Mouse (Mus musculus): ENCODE measurements around the gene Ly6g. TPM values are rescaled to one million over a fixed set of nuclear protein-coding genes. Genes with fewer than 3 reads are reported as not detected.
"Not testable (repeated sequence)": the region's sequence is repeated elsewhere in the genome, so short reads cannot be mapped to it uniquely, and the experiment has no call there.

Ly6g gene
- polyA plus RNA-seq, 1 experiment, result not detected

DNA sequence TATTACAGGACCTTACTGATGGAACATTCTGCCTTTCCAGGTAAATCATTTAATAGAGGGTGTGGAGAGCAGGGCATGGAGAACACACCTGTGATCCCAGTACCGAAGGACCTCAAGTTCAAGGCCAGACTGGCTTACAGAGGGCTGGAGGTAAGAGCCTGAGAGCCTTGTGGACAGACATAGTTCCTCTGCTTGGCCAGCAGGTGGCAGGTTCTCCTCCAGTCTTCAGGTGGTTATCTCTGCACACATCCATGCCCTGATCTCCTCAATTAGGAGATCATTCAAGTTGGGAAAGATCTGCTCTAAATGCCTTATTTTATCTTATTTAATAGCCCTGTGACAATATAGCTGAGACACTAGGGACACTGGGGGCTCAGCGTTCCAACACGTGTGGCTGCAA is 11.3 kb upstream of the Ly6g start:
- H3K27ac ChIP-seq (ENCODE audit: insufficient read depth, low read depth, low read length), result no peak overlapping the region
- no peak for TF ChIP-seq POLR2A (IDR thresholded peaks at IDR 0.05; ENCODE audit: insufficient read depth, low read depth, low read length)
- no peak for TF ChIP-seq CTCF (IDR thresholded peaks at IDR 0.05; ENCODE audit: insufficient read depth, low read depth, low read length)
- WGBS, result 63% methylated on average over 3 of the region's 3 CpGs
- no peak overlapping the region for H3K4me3 ChIP-seq (ENCODE audit: insufficient read depth, low read depth, low read length)
- no peaks in the 10 kb centered on the region for H3K4me1 ChIP-seq (ENCODE audit: control insufficient read depth, insufficient read depth, low read length)

GRCm38 (mm10) chr15:75153087-75153486 is 2.0 kb upstream of the Ly6g start:
- Histone ChIP-seq H3K4me3 (ENCODE audit: insufficient read depth, low read depth, low read length) (no peak overlapping the region), H3K27ac (ENCODE audit: insufficient read depth, low read depth, low read length) (no peak overlapping the region), H3K4me1 (ENCODE audit: control insufficient read depth, insufficient read depth, low read length) (no peaks in the 10 kb centered on the region)
- TF ChIP-seq POLR2A (IDR thresholded peaks at IDR 0.05; ENCODE audit: insufficient read depth, low read depth, low read length), result no peak
- TF ChIP-seq CTCF (IDR thresholded peaks at IDR 0.05; ENCODE audit: insufficient read depth, low read depth, low read length), result no peak

DNA sequence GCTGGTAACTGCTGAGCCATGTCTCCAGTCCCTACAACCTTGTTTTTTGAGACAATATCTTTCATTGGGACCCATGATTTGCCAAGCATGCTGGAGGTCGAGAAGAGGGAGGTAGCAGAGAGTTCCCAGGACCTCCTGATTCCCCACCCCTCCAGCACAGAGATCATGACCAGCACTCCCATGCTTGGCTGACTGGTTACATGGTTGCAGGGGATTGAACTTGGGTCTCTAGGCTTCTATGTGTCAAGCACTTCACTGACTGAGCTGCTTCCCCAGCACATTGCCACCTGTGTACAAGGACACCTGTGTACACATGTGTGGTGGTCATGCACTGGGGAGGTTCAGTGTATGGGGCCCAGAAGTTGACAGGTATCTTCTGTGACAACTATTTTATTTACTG is 2.6 kb downstream of the Ly6g start:
- no peak overlapping the region for H3K27ac ChIP-seq (ENCODE audit: insufficient read depth, low read depth, low read length)
- TF ChIP-seq POLR2A (IDR thresholded peaks at IDR 0.05; ENCODE audit: insufficient read depth, low read depth, low read length) (no peak), CTCF (IDR thresholded peaks at IDR 0.05; ENCODE audit: insufficient read depth, low read depth, low read length) (no peak)
- H3K4me3 ChIP-seq (ENCODE audit: insufficient read depth, low read depth, low read length), result no peak overlapping the region
- no peaks in the 10 kb centered on the region for H3K4me1 ChIP-seq (ENCODE audit: control insufficient read depth, insufficient read depth, low read length)
- 38% methylated on average over 1 of the region's 1 CpGs for WGBS

GRCm38 (mm10) chr15:75175506-75175905 is 20.5 kb downstream of the Ly6g start:
- Histone ChIP-seq H3K27ac (ENCODE audit: insufficient read depth, low read depth, low read length) (no peak overlapping the region), H3K4me1 (ENCODE audit: control insufficient read depth, insufficient read depth, low read length) (no peaks in the 10 kb centered on the region), H3K4me3 (ENCODE audit: insufficient read depth, low read depth, low read length) (no peak overlapping the region)
- TF ChIP-seq CTCF (IDR thresholded peaks at IDR 0.05; ENCODE audit: insufficient read depth, low read depth, low read length), result no peak
- TF ChIP-seq POLR2A (IDR thresholded peaks at IDR 0.05; ENCODE audit: insufficient read depth, low read depth, low read length), result no peak
- WGBS, result 64% methylated on average over 1 of the region's 1 CpGs

- no peak for TF ChIP-seq CTCF (IDR thresholded peaks at IDR 0.05; ENCODE audit: insufficient read depth, low read depth, low read length)
- no peak for TF ChIP-seq POLR2A (IDR thresholded peaks at IDR 0.05; ENCODE audit: insufficient read depth, low read depth, low read length)
- no peak overlapping the region for H3K27ac ChIP-seq (ENCODE audit: insufficient read depth, low read depth, low read length)
- H3K4me3 ChIP-seq (ENCODE audit: insufficient read depth, low read depth, low read length), result no peak overlapping the region
- no peaks in the 10 kb centered on the region for H3K4me1 ChIP-seq (ENCODE audit: control insufficient read depth, insufficient read depth, low read length)
- WGBS, result 28% methylated on average over 2 of the region's 2 CpGs
Observed at GRCm38 (mm10) chr15:75186291-75186690, 31.3 kb downstream of the Ly6g start.

DNA sequence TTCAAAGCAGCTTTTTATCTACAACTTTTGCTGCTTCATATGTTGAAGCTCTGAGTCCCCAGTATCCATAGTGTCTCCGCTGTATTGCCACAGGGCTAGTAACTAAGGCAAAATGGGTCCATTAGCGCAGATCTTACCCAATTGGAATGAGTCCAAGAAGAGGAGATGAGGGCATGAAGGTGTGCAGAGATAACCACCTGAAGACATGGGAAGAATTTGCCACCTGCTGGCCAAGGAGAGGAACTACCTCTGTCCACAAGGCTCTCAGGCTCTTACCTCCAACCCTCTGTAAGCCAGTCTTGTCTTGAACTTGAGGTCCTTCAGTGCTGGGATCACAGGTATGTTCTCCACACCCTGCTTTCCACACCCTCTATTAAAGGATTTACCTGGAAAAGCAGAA is 34.1 kb downstream of the Ly6g start:
- TF ChIP-seq POLR2A (IDR thresholded peaks at IDR 0.05; ENCODE audit: insufficient read depth, low read depth, low read length) (no peak), CTCF (IDR thresholded peaks at IDR 0.05; ENCODE audit: insufficient read depth, low read depth, low read length) (no peak)
- Histone ChIP-seq H3K4me1 (ENCODE audit: control insufficient read depth, insufficient read depth, low read length) (no peaks in the 10 kb centered on the region), H3K27ac (ENCODE audit: insufficient read depth, low read depth, low read length) (no peak overlapping the region), H3K4me3 (ENCODE audit: insufficient read depth, low read depth, low read length) (no peak overlapping the region)
- WGBS, result 81% methylated on average over 2 of the region's 2 CpGs

DNA sequence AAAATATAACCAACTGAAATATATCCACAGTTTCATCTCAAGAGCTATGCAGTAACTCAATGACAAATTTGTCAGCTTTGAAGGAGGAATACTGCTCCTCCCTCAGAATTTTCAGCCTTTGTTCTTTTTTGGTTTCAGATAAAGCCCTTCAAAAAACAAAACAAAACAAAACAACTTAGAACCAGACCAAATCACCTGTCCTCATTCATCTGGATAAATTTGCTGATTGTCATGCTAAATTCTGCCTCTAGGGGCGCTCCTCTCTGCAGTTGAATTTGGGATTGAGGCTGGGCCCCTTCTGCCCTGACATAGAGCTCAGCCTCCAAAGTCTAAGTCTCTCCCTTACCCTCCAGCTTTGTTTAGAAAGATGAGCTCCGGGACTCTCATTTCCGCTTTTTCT is 35.5 kb downstream of the Ly6g start:
- H3K27ac ChIP-seq (ENCODE audit: insufficient read depth, low read depth, low read length); H3K4me1 ChIP-seq (ENCODE audit: control insufficient read depth, insufficient read depth, low read length); H3K4me3 ChIP-seq (ENCODE audit: insufficient read depth, low read depth, low read length): not testable (repeated sequence)
- 34% methylated on average over 2 of the region's 3 CpGs for WGBS

Other genes with a start within 250 kb of the Ly6g start
- gene Ly6i, start 171.8 kb upstream of the Ly6g start, polyA plus RNA-seq (2012; ENCODE audit: insufficient read depth, insufficient read length, low replicate concordance, missing spikeins), result not detected in 2 replicates
- gene Ly6a, start 157.2 kb upstream of the Ly6g start, polyA plus RNA-seq (2012; ENCODE audit: insufficient read depth, insufficient read length, low replicate concordance, missing spikeins), result not detected in 2 replicates
- gene Ly6c1, start 106.4 kb upstream of the Ly6g start, polyA plus RNA-seq (2012; ENCODE audit: insufficient read depth, insufficient read length, low replicate concordance, missing spikeins), result not detected in 2 replicates
- not detected in 2 replicates for gene Ly6c2, start 43.3 kb upstream of the Ly6g start, polyA plus RNA-seq (2012; ENCODE audit: insufficient read depth, insufficient read length, low replicate concordance, missing spikeins)
- not detected in 2 replicates for gene BC025446, start 61.1 kb downstream of the Ly6g start, polyA plus RNA-seq (2012; ENCODE audit: insufficient read depth, insufficient read length, low replicate concordance, missing spikeins)
- not detected in 2 replicates for gene Ly6f, start 113.2 kb downstream of the Ly6g start, polyA plus RNA-seq (2012; ENCODE audit: insufficient read depth, insufficient read length, low replicate concordance, missing spikeins)

Data from olfactory bulb, adult 2 months (tissue).